Mouse (Mus musculus): Measurements from ENCODE around the gene Olfr1. TPM values are rescaled to one million over a fixed set of nuclear protein-coding genes. Genes with fewer than 3 reads are reported as not detected.

Gene Olfr1
- not detected in 2 replicates for polyA plus RNA-seq (2012; rRNA removed)

GRCm38 (mm10) chr11:73399514-73399913 lies at the start of gene Olfr1:
Gene Olfr1, minus strand, starts transcription at chr11:73399614.

GRCm38 (mm10) chr11:73428377-73428776 lies 29.0 kb upstream of the Olfr1 start, which contains the start of gene Olfr378:
Gene Olfr378, minus strand, starts transcription at chr11:73428477.

GRCm38 (mm10) chr11:73370946-73371345 lies 28.5 kb downstream of the Olfr1 start, which contains the start of gene Olfr376:
Gene Olfr376, plus strand, starts transcription at chr11:73371246.

GRCm38 (mm10) chr11:73350483-73350882 lies 48.9 kb downstream of the Olfr1 start, which contains the start of gene Olfr20:
Gene Olfr20, plus strand, starts transcription at chr11:73350783.

Other genes with a start within 250 kb of the Olfr1 start
- gene P2rx5, start 239.2 kb downstream of the Olfr1 start, polyA plus RNA-seq (2012; rRNA removed) = 0.25 and 0.48 TPM in 2 replicates
- gene Emc6, start 222.6 kb downstream of the Olfr1 start, polyA plus RNA-seq (2012; rRNA removed) = 24.6 and 59.8 TPM in 2 replicates
- gene Tax1bp3, start 222.5 kb downstream of the Olfr1 start, polyA plus RNA-seq (2012; rRNA removed) = 70.2 and 75.3 TPM in 2 replicates
- gene Ctns, start 200.6 kb downstream of the Olfr1 start, polyA plus RNA-seq (2012; rRNA removed) = 8.0 and 9.1 TPM in 2 replicates
- gene Shpk, start 200.2 kb downstream of the Olfr1 start, polyA plus RNA-seq (2012; rRNA removed) = 2.5 and 2.7 TPM in 2 replicates
- 0.09 TPM in 1 of 2 replicates, not detected in the other for gene Trpv1, start 165.3 kb downstream of the Olfr1 start, polyA plus RNA-seq (2012; rRNA removed)
- gene Trpv3, start 132.2 kb downstream of the Olfr1 start, polyA plus RNA-seq (2012; rRNA removed) = 0.15 and 0.26 TPM in 2 replicates
- gene Aspa, start 70.0 kb downstream of the Olfr1 start, polyA plus RNA-seq (2012; rRNA removed) = 0.08 and 0.17 TPM in 2 replicates
- not detected in 2 replicates for gene Gm49340, start 69.9 kb downstream of the Olfr1 start, polyA plus RNA-seq (2012; rRNA removed)
- gene Spata22, start 69.9 kb downstream of the Olfr1 start, polyA plus RNA-seq (2012; rRNA removed) = not detected in 2 replicates
- gene Olfr20, start 48.8 kb downstream of the Olfr1 start, polyA plus RNA-seq (2012; rRNA removed) = 0.09 TPM in 1 of 2 replicates, not detected in the other
- not detected in 2 replicates for gene Olfr376, start 28.4 kb downstream of the Olfr1 start, polyA plus RNA-seq (2012; rRNA removed)
- gene Olfr378, start 28.9 kb upstream of the Olfr1 start, polyA plus RNA-seq (2012; rRNA removed) = not detected in 2 replicates
- not detected in 2 replicates for gene Olfr380, start 57.9 kb upstream of the Olfr1 start, polyA plus RNA-seq (2012; rRNA removed)
- gene Olfr381, start 92.0 kb upstream of the Olfr1 start, polyA plus RNA-seq (2012; rRNA removed) = not detected in 2 replicates
- gene Olfr382, start 117.6 kb upstream of the Olfr1 start, polyA plus RNA-seq (2012; rRNA removed) = not detected in 2 replicates
- gene Olfr385, start 193.4 kb upstream of the Olfr1 start, polyA plus RNA-seq (2012; rRNA removed) = not detected in 2 replicates
- not detected in 2 replicates for gene Olfr384, start 199.0 kb upstream of the Olfr1 start, polyA plus RNA-seq (2012; rRNA removed)